In genomic region chr17:31073273-31074052, GRCm38 (mm10) we compare ENCODE assay signal across 8 mouse cellular contexts. TPM values are rescaled to one million over a fixed set of nuclear protein-coding genes. Genes with fewer than 3 reads are reported as not detected.
DNase-seq lines count a peak whose midpoint lies in the region; ATAC-seq lines count a peak whose summit lies in the region.

No protein-coding gene starts in this region.

- peak; percentile 96 for DNase-seq in ZHBTc4 (ENCODE audit: low read depth, low spot score)
- peak; percentile 51 for DNase-seq in gastrocnemius, postnatal 10 days
- peak; percentile 94 for DNase-seq in induced T-regulatory cell, adult 2 months (ENCODE audit: low read depth)
- DNase-seq in left cerebral cortex, adult 9 months (ENCODE audit: low spot score in 2 of 2), result peak; percentile 82
- peak; percentile 89 to 90 for DNase-seq in right cerebral cortex, postnatal 10 days (ENCODE audit: low spot score in 2 of 2)
- peak; percentile 70 to 77 for DNase-seq in urinary bladder, postnatal 36 days (ENCODE audit: low spot score in 2 of 2)

- ATAC-seq in common myeloid progenitor, adult 5-6 weeks (replicated peaks; ENCODE audit: low read depth, poor library complexity, severe bottlenecking), result peak; percentile 33
- ATAC-seq in megakaryocyte, adult 5-6 weeks (ENCODE audit: poor library complexity, severe bottlenecking), result peak; percentile 68

RNA-seq across cellular contexts. Expression of gene Abcg1, which starts 16.0 kb away (rescaled TPM):
- 19.5 and 22.7 TPM in 2 replicates for total RNA-seq in common myeloid progenitor, adult 5-6 weeks (2017)
- 1 to 10 TPM; 4.0 to 4.8 TPM for total RNA-seq in gastrocnemius, postnatal 10 days (2021)
- total RNA-seq in megakaryocyte, adult 5-6 weeks (2015), result 13.2 and 20.1 TPM in 2 replicates
- total RNA-seq in megakaryocyte, adult 5-6 weeks (2017), result 19.2 and 23.7 TPM in 2 replicates

RNA-seq across cellular contexts. Expression of gene Tff3, which starts 56.0 kb away (rescaled TPM):
- total RNA-seq in common myeloid progenitor, adult 5-6 weeks (2017), result not detected in 2 replicates
- not detected for total RNA-seq in gastrocnemius, postnatal 10 days (2021)
- total RNA-seq in megakaryocyte, adult 5-6 weeks (2015), result not detected in 2 replicates
- total RNA-seq in megakaryocyte, adult 5-6 weeks (2017), result not detected in 2 replicates

Comparison
In these comparisons a context has a peak if more than half of its experiments do, and no peak if none do; other contexts are left out.
1. Peak in every context shown above with its lines: DNase-seq and ATAC-seq.